Mouse (Mus musculus) CH12F3 (cell line): ENCODE measurements around the gene Klf12.
"Not testable (repeated sequence)": the region's sequence is repeated elsewhere in the genome, so short reads cannot be mapped to it uniquely, and the experiment has no call there.

Experiments used
- in situ Hi-C: fragments of 300-500 bp; cut with MboI; formaldehyde crosslinking; loops from 2 replicates; pipeline ENCODE4 v1.14.3; 2020; ENCODE audit warnings: low sequenced_read_pairs

Klf12 gene

DNA sequence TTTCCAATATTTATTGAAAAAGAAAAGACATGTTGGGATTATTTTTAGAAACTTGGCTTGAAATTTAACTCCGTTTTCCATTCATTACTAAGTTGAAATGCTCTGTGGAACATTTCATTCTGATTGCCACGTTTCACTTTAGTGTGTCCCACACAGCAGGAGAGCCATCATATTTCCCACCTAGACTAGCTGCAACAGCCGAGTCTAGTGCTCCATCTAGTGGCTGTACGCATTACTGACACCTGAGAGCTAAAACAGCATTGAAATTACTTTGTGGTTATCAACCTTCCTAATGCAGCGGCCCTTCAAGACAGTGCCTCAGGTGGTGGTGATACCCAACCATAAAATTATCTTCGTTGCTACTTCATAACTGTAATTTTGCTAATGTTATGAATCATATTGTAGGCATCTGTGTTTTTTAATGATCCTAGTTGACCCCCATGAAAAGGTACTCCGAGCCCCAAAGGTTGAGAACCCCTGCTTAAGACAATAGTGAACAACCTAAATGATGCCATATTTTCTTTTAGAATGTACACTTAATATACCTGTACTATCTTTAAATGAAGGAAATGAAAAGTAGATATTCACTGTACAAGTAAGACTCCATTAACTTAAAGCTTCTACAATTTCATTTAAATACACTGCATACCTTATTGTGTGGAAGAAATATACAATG is 389.6 kb downstream of the Klf12 start:
- in situ Hi-C loops: loop anchor here (5.0 kb wide), 1 partner anchor 753 kb away; no protein-coding TSS in a partner anchor

DNA sequence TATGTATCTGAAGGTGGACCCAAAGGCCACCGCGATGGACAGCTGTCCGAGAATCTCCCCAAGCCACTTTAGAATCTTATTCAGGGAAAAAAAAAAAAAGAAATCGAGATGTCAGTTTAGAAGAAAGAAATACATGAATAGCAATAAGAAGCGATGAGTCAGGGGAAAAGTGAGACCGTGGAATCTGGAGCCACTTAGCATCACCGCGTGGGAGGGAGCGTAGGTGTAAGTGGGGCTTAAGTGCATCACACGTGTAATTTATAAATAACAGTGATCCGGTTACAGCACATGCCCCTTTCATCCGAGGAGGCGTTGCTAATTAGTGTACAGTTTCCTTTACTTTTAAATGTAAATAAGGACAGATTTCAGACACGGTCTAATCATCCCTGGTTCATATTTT is 390.4 kb downstream of the Klf12 start:
- in situ Hi-C loops: loop anchor here (5.0 kb wide), 1 partner anchor 752 kb away; no protein-coding TSS in a partner anchor

- in situ Hi-C loops: no loop called here
Observed at GRCm38 (mm10) chr14:99886503-99886902, 398.0 kb downstream of the Klf12 start.

- in situ Hi-C loops: no loop called here
Observed at GRCm38 (mm10) chr14:99885562-99885961, 398.9 kb downstream of the Klf12 start.

- in situ Hi-C loops: no loop called here
Observed at GRCm38 (mm10) chr14:99885128-99885527, 399.4 kb downstream of the Klf12 start.

DNA sequence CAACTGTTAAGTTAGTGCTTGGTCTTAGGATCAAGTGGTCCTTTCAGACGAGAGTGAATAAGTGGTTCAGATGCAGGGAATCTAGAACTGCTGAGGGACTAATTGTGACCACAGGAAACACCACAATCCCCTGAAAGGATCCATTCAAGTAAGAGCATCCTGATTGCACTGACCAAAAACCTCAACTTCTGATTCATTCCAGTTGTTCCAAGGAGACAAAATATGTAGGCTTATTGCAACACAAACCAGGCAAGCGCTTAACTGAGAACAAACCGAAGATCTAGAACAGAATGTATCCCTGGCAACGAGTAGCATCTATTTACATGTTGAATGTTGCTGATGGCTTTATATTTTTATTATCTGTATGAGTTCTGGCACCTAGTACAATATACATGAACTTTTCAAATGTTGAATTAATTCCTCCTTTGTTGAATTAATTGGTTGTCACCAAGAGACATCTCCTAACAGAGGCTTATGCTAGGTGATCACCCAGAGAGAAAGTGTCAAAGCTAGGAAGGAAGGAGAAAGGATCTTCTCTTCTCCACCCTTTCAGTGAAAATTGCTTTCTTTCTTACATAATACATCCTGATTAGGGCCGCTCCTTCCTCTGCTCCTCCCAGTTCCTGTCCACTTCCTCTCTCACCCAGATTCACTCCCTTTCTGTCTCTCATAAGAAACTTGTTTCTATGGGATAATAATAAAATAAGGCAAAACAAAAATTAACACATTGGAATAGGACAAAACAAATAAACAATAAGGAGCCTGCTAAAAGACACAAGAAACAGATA is 407.5 kb downstream of the Klf12 start:
- in situ Hi-C loops: no loop called here

- in situ Hi-C loops: no loop called here
Observed at GRCm38 (mm10) chr14:99873725-99874124, 410.8 kb downstream of the Klf12 start.

GRCm38 (mm10) chr14:99856158-99857011 is 428.1 kb downstream of the Klf12 start:
- in situ Hi-C loops: no loop called here

- in situ Hi-C loops: not testable (repeated sequence)
Observed at GRCm38 (mm10) chr14:99854467-99854807, 430.0 kb downstream of the Klf12 start.

DNA sequence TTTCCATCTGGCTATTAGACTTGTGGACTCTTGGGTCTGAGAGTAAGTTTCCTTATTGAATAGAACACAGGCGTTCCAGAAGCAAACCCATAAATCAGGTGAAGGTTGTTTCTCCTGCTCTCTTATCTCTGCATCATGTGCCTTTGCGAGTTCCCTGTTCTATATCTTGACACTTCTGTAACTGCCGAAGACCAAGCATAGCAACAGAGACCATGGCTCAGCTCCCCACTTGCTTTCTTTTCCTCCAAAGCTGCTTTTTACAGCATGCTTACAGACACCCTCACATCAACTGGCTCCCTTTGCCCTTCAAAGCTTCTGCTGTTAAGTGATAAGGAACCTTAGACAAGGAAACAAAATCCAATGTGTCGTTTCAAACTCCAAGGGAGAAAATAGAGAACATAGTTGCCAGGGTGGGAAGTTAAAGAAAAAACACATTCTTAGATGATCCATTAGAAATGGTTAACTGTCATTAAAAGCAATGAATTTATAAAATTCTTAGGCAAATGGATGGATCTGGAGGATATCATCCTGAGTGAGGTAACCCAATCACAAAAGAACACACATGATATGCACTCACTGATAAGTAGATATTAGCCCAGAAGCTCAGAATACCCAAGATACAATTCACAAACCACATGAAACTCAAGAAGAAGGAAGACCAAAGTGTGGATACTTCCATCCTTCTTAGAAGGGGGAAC is 430.6 kb downstream of the Klf12 start:
- in situ Hi-C loops: not testable (repeated sequence)

DNA sequence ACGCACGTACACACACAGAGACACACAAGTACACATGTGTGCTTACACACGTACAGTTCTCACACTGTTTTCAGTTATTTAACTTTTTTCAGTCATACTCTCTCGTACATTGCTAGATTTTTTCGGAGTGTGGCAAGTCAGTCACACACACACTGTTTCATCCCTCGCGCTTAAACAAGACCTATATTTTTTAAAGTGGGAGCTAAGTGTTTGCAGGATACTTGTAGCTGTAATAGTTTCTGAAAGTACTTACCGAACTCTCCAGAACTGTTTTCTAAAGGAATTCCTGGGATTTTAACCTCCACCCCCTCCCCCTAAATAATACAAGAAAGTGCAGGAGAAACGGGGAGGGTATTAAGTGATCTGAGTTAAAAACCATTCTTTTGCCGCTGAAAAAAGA is 434.1 kb downstream of the Klf12 start:
- in situ Hi-C loops: no loop called here

- in situ Hi-C loops: no loop called here
Observed at GRCm38 (mm10) chr14:99847502-99847901, 437.0 kb downstream of the Klf12 start.

- in situ Hi-C loops: no loop called here
Observed at GRCm38 (mm10) chr14:99826713-99827112, 457.8 kb downstream of the Klf12 start.
